Mouse (Mus musculus) midbrain, postnatal 0 days (tissue): Measurements from ENCODE around the gene Apaf1. TPM values are rescaled to one million over a fixed set of nuclear protein-coding genes. Genes with fewer than 3 reads are reported as not detected.
A peak's percentile ranks its signal among the peaks of the same experiment; 100 is the strongest.

Experiments used
- ATAC-seq: fragments of 200-750 bp; cut with Nextera tagmentation; 2 replicates; pipeline ENCODE4 v1.8.0; 2017; ENCODE audit warnings: moderate number of reproducible peaks, mild to moderate bottlenecking, moderate TSS enrichment, moderate library complexity; ENCODE audit not compliant: low FRiP score
- DNase-seq: peaks from one replicate; pipeline ENCODE4 v3.0.0-alpha.2; 2015; ENCODE audit warnings: low spot score
- H3K27ac ChIP-seq: fragments of 300-500 bp; sonication (generic); 2 replicates; pipeline ENCODE4 v1.5.1; 2014; ENCODE audit warnings: low read depth, mild to moderate bottlenecking, low read length, mixed read lengths
- H3K27me3 ChIP-seq: fragments of 300-500 bp; sonication (generic); 2 replicates; pipeline ENCODE4 v1.6.1; 2014; ENCODE audit warnings: low read length, control low read depth, mixed read lengths; ENCODE audit not compliant: insufficient read depth
- H3K36me3 ChIP-seq: fragments of 300-500 bp; sonication (generic); 2 replicates; pipeline ENCODE4 v1.6.1; 2014; ENCODE audit warnings: low read length, control low read depth, mixed read lengths; ENCODE audit not compliant: insufficient read depth
- H3K4me1 ChIP-seq: fragments of 300-500 bp; sonication (generic); 2 replicates; pipeline ENCODE4 v1.6.1; 2014; ENCODE audit warnings: mild to moderate bottlenecking, control low read depth, antibody characterized with exemption, low read length, mixed read lengths; ENCODE audit not compliant: insufficient read depth
- H3K4me2 ChIP-seq: fragments of 300-500 bp; sonication (generic); 2 replicates; pipeline ENCODE4 v1.6.1; 2014; ENCODE audit warnings: low read depth, mild to moderate bottlenecking, low read length, mixed read lengths; ENCODE audit not compliant: poor library complexity, severe bottlenecking
- H3K4me3 ChIP-seq: fragments of 300-500 bp; sonication (generic); 2 replicates; pipeline ENCODE4 v1.5.1; 2014; ENCODE audit warnings: low read depth, mild to moderate bottlenecking, low read length, moderate library complexity
- H3K9ac ChIP-seq: fragments of 300-500 bp; sonication (generic); replicated peaks from 2 replicates; pipeline ENCODE4 v1.6.1; 2014; ENCODE audit warnings: mild to moderate bottlenecking, low read length, moderate library complexity, mixed read lengths; ENCODE audit not compliant: poor library complexity, severe bottlenecking
- H3K9me3 ChIP-seq: fragments of 300-500 bp; sonication (generic); 2 replicates; pipeline ENCODE4 v1.6.1; 2016; ENCODE audit warnings: low read length, control low read depth
- CTCF ChIP-seq: IDR thresholded peaks from 2 replicates; pipeline ENCODE4 v1.5.1; 2016; ENCODE audit warnings: antibody characterized with exemption, mild to moderate bottlenecking
- WGBS: fragments of 180-500 bp; shearing (Covaris S2); extraction: QIAGEN DNeasy Blood & Tissue Kit; methylation state at CpG from one replicate; pipeline ENCODE4 v1.1.7; 2014; 5-methylcytosine and 5-hydroxymethylcytosine counted together
- polyA plus RNA-seq: library from polyadenylated mRNA; unstranded; fragments of >200 nt; fragmentation: Nextera tagmentation; extraction: Ambion mirVana; gene quantifications from 2 replicates; pipeline ENCODE4 v1.2.1, GENCODE M21; 2015
- total RNA-seq: library from RNA; depleted of rRNA; stranded (reverse); fragments of >200 nt; gene quantifications from 2 replicates; pipeline ENCODE4 v1.2.3, GENCODE M21; 2014

Gene Apaf1
- total and polyA plus RNA-seq, 2 experiments from 2014 or later, result 16.4 to 29.5 TPM

- Histone ChIP-seq H3K27ac (no peak overlapping the region), H3K27me3 (no peaks in the 10 kb centered on the region), H3K4me2 (no peak overlapping the region), H3K9ac (no peak overlapping the region), H3K36me3 (peaks cover 30% of the 10 kb centered on the region), H3K4me1 (no peaks in the 10 kb centered on the region), H3K9me3 (no peaks in the 10 kb centered on the region), H3K4me3 (no peak overlapping the region)
- no peak for DNase-seq
- 89% methylated on average over 4 of the region's 4 CpGs for WGBS
- TF ChIP-seq CTCF, result no peak
- no peak for ATAC-seq
These were observed 32.9 kb downstream of the Apaf1 start for GRCm38 (mm10) chr10:91049696-91050095.

- no peak overlapping the region for H3K4me2 ChIP-seq
- no peak overlapping the region for H3K9ac ChIP-seq
- H3K27ac ChIP-seq, result no peak overlapping the region
- H3K36me3 ChIP-seq, result peaks cover 12% of the 10 kb centered on the region; the same call in 1 of the 2 replicates
- DNase-seq (peak; percentile 83), ATAC-seq (peak; percentile 63; the same call in 1 of the 2 replicates)
- no peaks in the 10 kb centered on the region for H3K9me3 ChIP-seq
- TF ChIP-seq CTCF, result peak; percentile 96
- H3K4me1 ChIP-seq, result no peaks in the 10 kb centered on the region
- 20% methylated on average over 8 of the region's 8 CpGs for WGBS
- no peak overlapping the region for H3K4me3 ChIP-seq
- no peaks in the 10 kb centered on the region for H3K27me3 ChIP-seq
These were observed 48.6 kb downstream of the Apaf1 start for GRCm38 (mm10) chr10:91033942-91034341.

- no peaks in the 10 kb centered on the region for H3K27me3 ChIP-seq
- no peak overlapping the region for H3K27ac ChIP-seq
- peak; percentile 73 for ATAC-seq
These were observed 50.2 kb downstream of the Apaf1 start for GRCm38 (mm10) chr10:91032399-91032798.

GRCm38 (mm10) chr10:91031176-91031575 lies 51.4 kb downstream of the Apaf1 start:
- H3K36me3 ChIP-seq, result peaks cover 10% of the 10 kb centered on the region; the same call in 1 of the 2 replicates
- no peak overlapping the region for H3K4me3 ChIP-seq
- TF ChIP-seq CTCF, result no peak
- WGBS, result 91% methylated on average over 9 of the region's 9 CpGs
- H3K4me1 ChIP-seq, result no peaks in the 10 kb centered on the region
- DNase-seq (no peak), ATAC-seq (no peak)
- H3K27ac ChIP-seq, result no peak overlapping the region
- H3K4me2 ChIP-seq, result no peak overlapping the region
- H3K27me3 ChIP-seq, result no peaks in the 10 kb centered on the region
- H3K9me3 ChIP-seq, result no peaks in the 10 kb centered on the region
- H3K9ac ChIP-seq, result no peak overlapping the region

More at GRCm38 (mm10) chr10:91032399-91032798, 50.2 kb downstream of the Apaf1 start:
- Histone ChIP-seq H3K9me3 (no peaks in the 10 kb centered on the region), H3K4me1 (no peaks in the 10 kb centered on the region), H3K4me2 (no peak overlapping the region), H3K36me3 (peaks cover 10% of the 10 kb centered on the region; the same call in 1 of the 2 replicates), H3K4me3 (no peak overlapping the region), H3K9ac (no peak overlapping the region)
- TF ChIP-seq CTCF, result peak; percentile 98
- peak; percentile 76 for DNase-seq
- 15% methylated on average over 4 of the region's 4 CpGs for WGBS

DNA sequence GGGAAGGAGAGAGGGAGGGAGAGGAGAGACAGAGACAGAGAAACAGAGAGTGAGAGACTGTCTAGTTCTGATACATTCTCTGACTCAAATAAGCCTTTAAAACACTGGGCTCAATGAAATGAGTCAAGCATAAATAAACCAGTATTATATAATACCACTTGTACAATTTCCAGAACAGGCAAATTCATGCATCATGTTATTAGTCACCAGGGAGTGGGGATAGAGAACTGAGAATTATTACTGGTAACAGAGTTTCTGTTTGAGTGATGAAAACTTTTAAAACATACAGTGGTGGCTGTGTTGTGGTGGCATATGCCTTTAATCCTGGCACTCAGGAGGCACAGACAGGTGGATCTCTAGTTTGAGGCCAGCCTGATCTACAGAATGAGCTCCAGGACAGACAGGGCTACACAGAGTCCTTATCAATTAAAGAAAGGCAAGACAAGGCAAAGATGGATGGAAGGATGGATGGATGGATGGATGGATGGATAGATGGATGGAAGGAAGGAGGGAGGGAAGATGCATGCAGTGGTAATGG lies 53.5 kb downstream of the Apaf1 start:
- Histone ChIP-seq H3K27ac (no peak overlapping the region), H3K9ac (no peak overlapping the region), H3K4me1 (no peaks in the 10 kb centered on the region), H3K36me3 (peaks cover 10% of the 10 kb centered on the region; the same call in 1 of the 2 replicates), H3K4me3 (no peak overlapping the region), H3K27me3 (no peaks in the 10 kb centered on the region), H3K4me2 (no peak overlapping the region), H3K9me3 (no peaks in the 10 kb centered on the region)
- no peak for ATAC-seq
- DNase-seq, result no peak
- no peak for TF ChIP-seq CTCF

- no peak for ATAC-seq
- Histone ChIP-seq H3K27me3 (no peaks in the 10 kb centered on the region), H3K36me3 (peaks cover 10% of the 10 kb centered on the region; the same call in 1 of the 2 replicates), H3K9ac (no peak overlapping the region), H3K4me3 (no peak overlapping the region), H3K27ac (no peak overlapping the region), H3K4me2 (no peak overlapping the region), H3K4me1 (no peaks in the 10 kb centered on the region), H3K9me3 (no peaks in the 10 kb centered on the region)
- 83% methylated on average over 5 of the region's 5 CpGs for WGBS
- no peak for TF ChIP-seq CTCF
- no peak for DNase-seq
These were observed 54.6 kb downstream of the Apaf1 start for GRCm38 (mm10) chr10:91027964-91028363.
